Mouse (Mus musculus): Measurements from ENCODE around the gene Tbc1d8.

Gene Tbc1d8

GRCm38 (mm10) chr1:39478057-39478895 is at the start of gene Tbc1d8:
TSS of gene Tbc1d8 (minus strand) at chr1:39478755.
- DNase-seq: peak; percentile 81 to 90

GRCm38 (mm10) chr1:39528319-39528718 is 49.8 kb upstream of the Tbc1d8 start:
- DNase-seq: no peak

DNA sequence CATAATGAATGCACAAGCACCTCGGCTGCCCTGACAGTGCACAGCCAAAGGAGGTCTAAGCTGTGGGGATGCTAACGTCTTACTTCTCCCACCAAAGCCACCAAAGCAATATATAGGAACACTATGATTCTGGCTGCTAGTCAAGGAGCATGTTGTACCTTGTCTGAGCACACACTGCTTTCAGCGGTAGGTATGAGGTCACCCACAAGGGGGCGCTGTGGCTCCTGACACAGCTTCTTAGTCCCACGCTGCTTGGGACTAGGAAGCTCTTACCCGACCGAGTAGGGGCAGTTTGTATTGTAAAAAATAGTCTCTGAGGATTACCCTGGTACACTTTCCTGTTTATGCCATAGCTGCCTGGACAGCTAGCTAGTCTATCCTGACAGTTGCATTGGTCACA is 48.9 kb upstream of the Tbc1d8 start:
- peak; percentile 73 to 77 for DNase-seq

GRCm38 (mm10) chr1:39526371-39527167 is 48.0 kb upstream of the Tbc1d8 start:
- no peak for DNase-seq

DNA sequence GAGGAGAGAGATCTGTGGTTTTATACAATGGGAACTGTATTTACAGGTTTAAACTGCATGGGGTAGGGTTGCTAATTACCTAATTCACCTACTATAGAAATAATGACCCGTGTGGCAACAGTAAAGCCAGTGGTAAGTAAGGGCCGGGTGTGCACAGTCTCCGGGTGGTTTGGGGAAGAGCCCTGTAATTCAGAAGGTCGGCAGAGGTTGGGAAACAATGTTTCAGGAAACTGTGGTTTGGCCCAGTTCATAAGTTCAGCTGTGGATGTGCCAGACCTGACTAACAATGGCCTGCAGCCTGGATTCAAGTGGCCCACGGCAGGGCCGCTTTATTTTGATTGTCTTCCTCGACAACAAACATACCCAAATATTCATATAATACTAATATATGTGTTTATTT is 47.2 kb upstream of the Tbc1d8 start:
- no peak for DNase-seq

- peak; percentile 21 to 57 for DNase-seq
These were observed 44.0 kb upstream of the Tbc1d8 start for GRCm38 (mm10) chr1:39522519-39522918.

- no peak for DNase-seq
These were observed 42.8 kb upstream of the Tbc1d8 start for GRCm38 (mm10) chr1:39521326-39521725.

DNA sequence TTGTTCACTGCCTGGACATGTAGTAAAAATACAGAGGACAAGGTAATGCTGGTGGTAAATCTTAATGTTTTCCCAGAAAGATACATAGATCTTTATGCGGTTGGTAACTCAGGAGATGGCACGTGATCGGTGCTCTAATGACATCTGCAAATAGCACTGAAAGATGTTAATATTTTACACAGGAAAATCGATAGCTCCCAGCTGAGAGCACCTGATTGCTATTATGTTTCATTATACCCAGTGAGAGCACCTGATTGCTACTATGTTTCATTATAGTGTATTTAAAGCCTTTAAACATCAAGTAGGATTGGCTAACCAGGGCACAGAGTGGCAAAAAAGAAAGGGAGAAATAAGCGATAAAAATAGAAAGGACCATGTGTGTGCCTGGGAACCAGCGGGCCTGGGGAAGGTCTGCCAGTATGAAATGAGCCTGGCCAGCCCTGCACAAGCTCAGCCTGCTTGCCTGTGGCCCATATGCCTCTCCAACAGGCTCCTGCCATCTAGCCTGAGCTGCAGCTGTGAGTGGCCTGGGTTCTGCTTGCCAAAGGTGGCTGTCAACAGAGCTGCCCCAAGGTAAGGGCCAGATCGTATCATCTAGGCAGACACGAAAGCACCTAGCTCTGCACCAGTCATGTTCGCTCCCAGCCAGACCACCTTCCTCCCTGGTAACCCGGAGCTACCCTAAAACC is 36.9 kb upstream of the Tbc1d8 start:
- peak; percentile 69 to 73 for DNase-seq

DNA sequence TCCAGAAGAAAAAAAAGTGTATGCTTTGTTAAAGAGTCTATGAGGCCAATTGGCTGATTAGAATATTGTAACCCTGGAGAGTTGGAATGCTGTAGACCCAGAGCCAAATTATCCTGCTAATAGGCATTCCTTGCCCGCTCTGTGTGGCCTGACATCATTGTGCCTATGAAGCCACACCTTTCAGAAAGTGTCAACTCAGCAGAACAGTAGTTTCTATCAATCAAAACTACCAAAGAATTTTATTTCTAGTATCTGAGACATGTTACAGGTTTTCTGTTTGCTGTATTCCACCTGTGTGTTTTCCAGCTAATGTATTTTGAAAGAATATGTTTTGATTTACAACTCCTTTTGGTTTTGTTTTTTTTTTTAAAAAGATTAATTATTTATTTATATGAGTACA is 33.6 kb upstream of the Tbc1d8 start:
- no peak for DNase-seq

GRCm38 (mm10) chr1:39511775-39512174 is 33.2 kb upstream of the Tbc1d8 start:
- no peak for DNase-seq

GRCm38 (mm10) chr1:39505600-39505999 is 27.0 kb upstream of the Tbc1d8 start:
- no peak for DNase-seq

DNA sequence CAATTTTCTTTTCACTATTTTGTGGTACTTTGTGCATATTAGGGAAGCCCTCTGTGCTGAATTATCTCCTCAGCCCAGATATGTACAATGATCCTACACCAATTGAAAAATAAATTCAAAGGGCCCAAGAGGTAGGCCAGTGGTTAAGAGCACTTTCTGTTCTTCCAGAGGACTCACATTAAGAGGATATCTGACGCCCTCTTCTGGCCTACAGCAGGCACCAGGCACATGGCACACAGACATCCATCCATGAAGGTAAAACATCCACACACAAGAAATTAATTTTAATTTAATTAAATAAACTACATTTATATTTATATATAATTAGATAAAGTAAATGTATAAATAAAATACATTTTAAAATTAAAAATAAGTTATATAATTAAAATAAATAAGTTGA is 25.7 kb upstream of the Tbc1d8 start:
- peak in 1 of 2 experiments; percentile 20 for DNase-seq

DNA sequence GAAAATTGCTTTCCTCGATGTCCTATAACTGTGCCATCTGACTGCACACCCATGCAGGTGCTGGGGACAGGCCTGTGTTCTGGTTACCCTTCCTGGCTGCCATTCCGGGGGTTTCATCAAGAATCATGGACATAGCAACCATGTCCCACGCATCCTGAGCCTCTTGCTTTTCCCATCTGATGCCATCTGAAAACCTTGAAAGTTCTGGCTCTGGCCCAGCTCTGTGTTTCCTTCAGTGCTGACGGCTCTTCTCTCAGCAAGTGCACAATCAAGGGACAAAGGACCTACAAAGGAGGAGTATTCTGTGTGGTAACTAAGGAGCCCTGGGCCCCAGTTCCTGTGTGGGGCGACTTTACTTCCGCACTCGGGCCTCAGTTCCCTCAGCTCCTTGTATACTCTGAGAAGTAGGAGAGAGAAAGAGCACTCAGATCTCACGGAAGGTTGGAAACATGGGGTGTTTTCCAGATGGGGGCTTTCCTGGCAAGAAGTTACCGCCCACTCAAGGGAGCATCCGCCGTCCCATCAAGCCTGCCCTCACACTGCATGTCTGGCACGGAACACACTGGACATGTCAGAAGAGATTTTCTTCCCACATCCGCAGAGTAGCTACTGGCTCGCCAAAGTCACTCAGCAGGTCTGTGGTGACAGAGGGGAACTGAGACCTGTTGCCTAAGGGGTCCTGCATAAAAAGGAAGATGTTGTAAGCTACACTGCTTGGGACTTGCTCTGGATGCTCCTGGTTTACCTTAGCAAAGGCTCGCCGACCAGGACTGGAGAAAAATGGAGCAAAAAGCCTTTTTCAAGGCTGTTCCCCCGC is 24.5 kb upstream of the Tbc1d8 start:
- no peak for DNase-seq

- DNase-seq: no peak
These were observed 21.0 kb upstream of the Tbc1d8 start for GRCm38 (mm10) chr1:39499485-39499941.

DNA sequence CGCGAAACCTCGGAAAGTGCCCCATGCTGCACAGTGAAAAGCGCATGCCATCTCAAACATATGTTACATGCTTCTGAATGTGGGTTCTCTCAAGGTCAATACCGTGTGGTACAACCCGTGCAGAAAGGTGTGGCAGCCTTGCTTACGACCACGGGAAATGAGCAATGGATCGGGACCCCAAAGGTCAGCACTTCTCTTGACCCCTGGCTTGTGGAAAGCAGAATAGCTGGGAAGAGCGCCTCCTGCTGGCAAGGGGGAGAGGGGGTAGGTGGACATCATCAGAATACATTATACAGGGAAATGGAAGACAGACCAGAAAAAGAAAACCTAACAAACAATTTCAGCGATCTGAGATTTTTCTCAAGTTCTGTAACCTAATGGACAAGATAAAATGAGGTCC is 19.2 kb upstream of the Tbc1d8 start:
- DNase-seq: no peak

DNA sequence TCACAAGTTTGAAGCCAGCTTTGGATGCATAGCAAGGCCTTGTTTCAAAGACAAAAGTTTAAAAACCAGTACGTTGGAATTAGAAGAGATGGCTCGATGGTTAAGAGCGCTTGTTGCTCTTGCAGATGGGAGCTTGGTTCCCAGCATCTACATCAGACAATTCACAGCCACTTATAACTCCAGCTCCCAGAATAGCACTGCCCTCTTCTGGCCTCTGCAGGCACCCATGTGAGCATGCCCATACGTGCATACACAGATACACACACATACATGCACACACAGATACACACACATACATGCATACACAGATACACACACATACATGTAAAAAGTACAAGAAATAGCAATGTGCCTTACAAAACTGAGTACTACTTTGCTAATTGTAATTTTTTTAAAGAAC is 18.4 kb upstream of the Tbc1d8 start:
- no peak for DNase-seq

GRCm38 (mm10) chr1:39493664-39494063 is 15.1 kb upstream of the Tbc1d8 start:
- no peak for DNase-seq

DNA sequence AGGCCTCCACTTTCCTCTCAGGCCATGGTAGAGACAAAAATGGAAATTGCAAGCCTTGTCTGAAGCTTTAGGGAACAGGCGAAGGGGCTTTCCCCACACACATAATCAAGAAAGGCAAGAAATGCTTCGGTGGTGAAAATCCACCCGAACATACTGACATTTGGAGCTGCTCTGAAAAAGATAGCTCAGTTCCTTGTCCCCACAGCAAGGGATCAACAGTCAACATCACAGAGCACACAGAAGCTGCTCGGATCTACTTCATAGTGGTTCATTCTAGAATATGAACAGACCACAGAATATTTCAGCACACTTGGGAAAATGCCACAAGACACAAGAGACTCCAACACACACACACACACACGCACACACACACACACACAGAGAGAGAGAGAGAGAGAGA is 14.6 kb upstream of the Tbc1d8 start:
- DNase-seq: no peak

DNA sequence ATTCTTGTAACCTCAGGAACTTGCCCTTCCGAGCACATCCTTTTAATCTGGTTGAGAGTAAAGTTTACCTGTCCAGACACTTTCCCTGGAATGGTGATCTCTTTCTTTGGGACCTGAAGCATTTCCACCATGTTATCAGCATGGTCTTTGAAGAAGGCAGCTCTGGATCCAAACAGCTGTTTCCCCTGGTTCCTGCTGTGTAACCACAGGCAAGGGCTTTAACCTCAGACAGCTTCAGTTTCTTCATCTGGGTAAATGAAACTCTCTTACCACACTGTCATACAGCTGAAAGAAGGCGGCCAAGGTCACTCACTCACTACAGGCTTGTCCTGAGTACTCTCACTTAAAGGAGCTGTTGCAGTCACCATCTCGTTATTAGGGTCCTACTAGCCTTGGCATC is 8.8 kb upstream of the Tbc1d8 start:
- DNase-seq: no peak

DNA sequence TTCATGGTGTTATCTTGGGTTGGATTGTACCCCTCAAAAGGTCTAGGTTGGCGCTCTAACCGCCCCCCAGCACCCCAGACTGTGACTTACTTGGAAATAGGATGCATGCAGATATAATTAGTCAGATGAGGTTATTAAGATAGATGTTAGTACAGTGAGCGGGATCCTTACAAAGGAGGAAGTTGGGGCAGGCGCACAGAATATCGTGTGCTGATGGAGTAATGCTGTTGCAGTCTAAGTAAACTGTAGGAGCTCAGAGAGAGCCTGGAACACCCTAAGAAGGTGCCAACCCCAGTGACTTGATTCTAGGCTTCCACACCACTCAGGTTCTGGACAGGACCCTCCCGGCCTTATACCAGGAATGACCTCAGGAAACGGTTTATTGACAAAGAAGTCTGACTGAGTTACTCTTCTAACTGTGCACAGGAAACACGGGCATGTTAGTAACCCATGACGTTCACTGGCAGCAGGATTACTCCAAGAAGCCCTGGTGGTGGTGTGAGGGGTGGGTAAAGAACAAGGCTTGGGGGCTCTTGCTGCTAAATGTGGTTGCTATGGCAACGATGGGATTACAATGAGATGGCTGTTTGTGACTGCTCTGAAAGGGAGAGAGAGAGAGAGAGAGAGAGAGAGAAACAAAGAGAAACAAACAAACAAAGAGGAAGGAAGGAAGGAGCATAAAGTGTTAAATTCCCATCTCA is 3.7 kb upstream of the Tbc1d8 start:
- DNase-seq: no peak

DNA sequence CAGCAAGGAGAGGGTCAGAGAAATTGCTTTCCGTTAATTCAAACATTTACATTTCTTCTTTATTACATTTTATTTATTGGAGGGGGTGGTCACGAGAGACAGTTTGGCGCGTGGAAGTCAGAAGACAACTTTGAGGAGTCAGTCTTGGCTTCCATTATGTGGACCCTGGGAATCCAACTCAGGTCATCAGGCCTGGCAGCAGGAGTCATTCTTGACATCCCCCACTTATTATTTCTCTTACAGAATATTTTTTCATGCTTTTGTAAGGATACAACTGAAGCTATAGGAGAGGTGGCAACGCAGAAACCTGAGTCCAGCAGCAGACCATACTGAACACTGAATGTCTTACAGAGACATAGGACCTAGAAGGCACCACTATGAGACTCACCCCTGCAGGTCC is 699 bp upstream of the Tbc1d8 start:
- no peak for DNase-seq

DNA sequence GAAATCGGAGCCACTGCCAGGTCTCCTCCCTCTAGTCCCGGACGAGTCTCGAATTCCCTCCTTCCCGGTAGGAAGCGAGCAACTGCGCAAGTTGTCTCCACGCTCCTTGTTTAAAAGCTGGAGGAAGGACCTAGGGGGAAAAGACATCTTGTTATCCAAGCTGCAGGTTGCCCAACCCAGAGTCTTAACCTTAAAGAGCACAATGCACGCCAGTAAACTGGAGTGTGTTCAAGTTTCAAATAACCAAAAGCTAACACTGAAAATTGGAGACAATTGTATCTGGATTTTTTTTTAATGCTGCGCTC is 293 bp upstream of the Tbc1d8 start:
- no peak for DNase-seq

Measured in cerebellum, postnatal 36 days (tissue).